ENCODE assay signal across 14 mouse cellular contexts in genomic region chr16:70334812-70335211, GRCm38 (mm10).
"Had no signal": no experiment of that assay in that cellular context is flagged by ENCODE, and none has a peak within 500 bp of the region (broad histone marks: within the 10 kb centered on the region; RNA-seq: fewer than 3 reads in every experiment).

No protein-coding gene starts in this region.

- H3K4me3 ChIP-seq: limb, embryonic 10.5 days; liver, embryonic 15.5 days; midbrain, embryonic 15.5 days; neural tube, embryonic 13.5 days; stomach, embryonic 15.5 days had no signal

- ATAC-seq: hindbrain, postnatal 0 days; lung, postnatal 0 days; midbrain, embryonic 15.5 days had no signal

- H3K4me1 ChIP-seq: limb, embryonic 10.5 days; liver, embryonic 15.5 days; midbrain, embryonic 15.5 days; neural tube, embryonic 13.5 days; stomach, embryonic 15.5 days had no signal

- H3K9ac ChIP-seq: liver, embryonic 15.5 days; midbrain, embryonic 15.5 days; neural tube, embryonic 13.5 days; stomach, embryonic 15.5 days had no signal

- H3K9me3 ChIP-seq: limb, embryonic 10.5 days; liver, embryonic 15.5 days; midbrain, embryonic 15.5 days; neural tube, embryonic 13.5 days; stomach, embryonic 15.5 days had no signal

- H3K4me2 ChIP-seq: liver, embryonic 11.5 days; liver, embryonic 15.5 days; midbrain, embryonic 15.5 days; neural tube, embryonic 13.5 days; stomach, embryonic 15.5 days had no signal

- H3K27ac ChIP-seq: hindbrain, postnatal 0 days; limb, embryonic 10.5 days; liver, embryonic 15.5 days; midbrain, embryonic 15.5 days; neural tube, embryonic 13.5 days; stomach, embryonic 15.5 days had no signal

- DNase-seq: kidney, adult 18-20 months; kidney, postnatal 25 days; layer of hippocampus, adult 9-11 months; lung, adult 2 months; lung, postnatal 36 days; thymus, postnatal 4 days had no signal

- H3K36me3 ChIP-seq: limb, embryonic 10.5 days; liver, embryonic 15.5 days; midbrain, embryonic 15.5 days; neural tube, embryonic 13.5 days; stomach, embryonic 15.5 days had no signal

- H3K27me3 ChIP-seq: liver, embryonic 15.5 days; midbrain, embryonic 15.5 days; neural tube, embryonic 13.5 days; stomach, embryonic 15.5 days had no signal
